Mouse (Mus musculus): Measurements from ENCODE around the gene Ces1f. TPM values are rescaled to one million over a fixed set of nuclear protein-coding genes. Genes with fewer than 3 reads are reported as not detected.

Gene Ces1f
- total RNA-seq (2014; rRNA removed) (not detected in 2 replicates), polyA plus RNA-seq (2015; fragmentation: Nextera tagmentation; extraction: Ambion mirVana) (not detected in 2 replicates)

DNA sequence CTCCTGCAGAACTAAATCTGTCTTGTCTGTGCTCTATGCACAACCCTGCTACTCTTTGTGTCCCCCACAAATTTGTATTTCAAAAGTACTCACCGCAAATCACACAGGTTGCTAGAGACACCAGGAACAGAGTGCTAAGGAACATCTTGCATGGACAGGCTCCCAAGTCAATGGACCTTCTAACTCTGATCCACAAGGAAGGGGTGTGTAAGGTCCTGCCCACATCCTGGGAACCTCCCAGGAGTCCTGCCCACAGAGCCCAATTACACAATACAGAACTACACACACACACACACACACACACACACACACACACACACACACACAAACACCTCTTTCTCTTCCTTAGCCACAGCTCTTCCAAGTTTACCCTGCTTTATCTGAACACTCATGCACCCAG, at the start of gene Ces1f:
TSS of gene Ces1f (minus strand) at position 192 of the 400 bp plus-strand sequence.
- no peak for ATAC-seq
- Histone ChIP-seq H3K4me3 (ENCODE audit: low read depth, low read length) (no peak within 1 kb of the TSS), H3K4me1 (ENCODE audit: insufficient read depth) (no peaks in the 10 kb centered on the region), H3K36me3 (ENCODE audit: insufficient read depth) (no peaks in the 10 kb centered on the region), H3K4me2 (ENCODE audit: low read depth) (no peak within 1 kb of the TSS), H3K27ac (ENCODE audit: low read depth, low read length) (no peak within 1 kb of the TSS), H3K27me3 (ENCODE audit: insufficient read depth, low read length) (no peaks in the 10 kb centered on the region), H3K9ac (no peak within 1 kb of the TSS), H3K9me3 (ENCODE audit: low read length) (no peaks in the 10 kb centered on the region)
- TF ChIP-seq CTCF (IDR thresholded peaks at IDR 0.05; ENCODE audit: low read depth): no peak
- WGBS: 95% methylated on average over 1 of the region's 1 CpGs
- no peak for DNase-seq

DNA sequence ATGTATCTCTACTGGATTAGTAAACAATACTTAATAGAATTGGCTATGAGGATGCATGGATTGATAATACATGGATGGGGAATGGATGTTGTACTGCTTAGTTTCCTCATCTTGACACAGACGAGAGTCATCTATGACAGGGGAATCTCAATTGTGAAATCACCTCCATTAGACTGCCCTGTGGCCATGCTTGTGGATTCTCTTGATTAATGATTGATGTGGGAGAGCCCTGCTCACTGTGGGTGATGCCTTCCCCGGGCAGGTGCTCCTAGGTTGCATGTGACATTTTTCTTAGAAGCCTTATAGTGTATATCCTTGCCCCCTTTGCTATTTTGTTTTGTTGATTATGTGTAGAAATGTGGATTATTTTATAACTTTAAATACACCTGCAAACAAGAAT, 45.6 kb upstream of the Ces1f start:
- ATAC-seq (no peak), DNase-seq (no peak)
- Histone ChIP-seq H3K4me1 (ENCODE audit: insufficient read depth) (no peaks in the 10 kb centered on the region), H3K27ac (ENCODE audit: low read depth, low read length) (no peak overlapping the region), H3K9me3 (ENCODE audit: low read length) (no peaks in the 10 kb centered on the region), H3K4me2 (ENCODE audit: low read depth) (no peak overlapping the region), H3K9ac (no peak overlapping the region), H3K4me3 (ENCODE audit: low read depth, low read length) (no peak overlapping the region), H3K36me3 (ENCODE audit: insufficient read depth) (no peaks in the 10 kb centered on the region), H3K27me3 (ENCODE audit: insufficient read depth, low read length) (no peaks in the 10 kb centered on the region)
- TF ChIP-seq CTCF (IDR thresholded peaks at IDR 0.05; ENCODE audit: low read depth): no peak
- 82% methylated on average over 2 of the region's 2 CpGs for WGBS

DNA sequence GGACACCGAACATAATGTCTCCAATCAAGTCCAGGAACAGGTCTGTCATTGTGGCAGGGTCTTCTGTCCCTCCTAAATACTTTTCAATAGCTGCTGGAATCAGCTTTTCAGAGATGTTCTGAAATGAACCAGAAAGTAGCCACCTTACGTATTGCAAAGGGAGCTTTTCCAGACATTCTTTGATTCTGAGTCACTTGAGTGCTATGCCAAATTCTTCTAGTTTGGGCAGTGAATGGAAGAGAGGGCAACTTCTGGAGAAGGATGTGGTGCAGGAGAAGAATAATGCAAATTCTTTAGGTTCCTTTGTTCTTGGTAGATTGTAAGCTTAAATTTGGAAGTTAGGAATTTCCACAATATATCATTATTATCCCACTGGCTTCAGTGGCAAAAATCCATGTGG, 37.5 kb upstream of the Ces1f start:
- H3K4me1 ChIP-seq (ENCODE audit: insufficient read depth): no peaks in the 10 kb centered on the region
- no peak for TF ChIP-seq CTCF (IDR thresholded peaks at IDR 0.05; ENCODE audit: low read depth)
- H3K4me3 ChIP-seq (ENCODE audit: low read depth, low read length): no peak overlapping the region
- WGBS: 84% methylated on average over 2 of the region's 2 CpGs
- no peaks in the 10 kb centered on the region for H3K36me3 ChIP-seq (ENCODE audit: insufficient read depth)
- H3K27ac ChIP-seq (ENCODE audit: low read depth, low read length): no peak overlapping the region
- H3K9me3 ChIP-seq (ENCODE audit: low read length): no peaks in the 10 kb centered on the region
- ATAC-seq (no peak), DNase-seq (no peak)
- no peaks in the 10 kb centered on the region for H3K27me3 ChIP-seq (ENCODE audit: insufficient read depth, low read length)
- no peak overlapping the region for H3K9ac ChIP-seq
- H3K4me2 ChIP-seq (ENCODE audit: low read depth): no peak overlapping the region

DNA sequence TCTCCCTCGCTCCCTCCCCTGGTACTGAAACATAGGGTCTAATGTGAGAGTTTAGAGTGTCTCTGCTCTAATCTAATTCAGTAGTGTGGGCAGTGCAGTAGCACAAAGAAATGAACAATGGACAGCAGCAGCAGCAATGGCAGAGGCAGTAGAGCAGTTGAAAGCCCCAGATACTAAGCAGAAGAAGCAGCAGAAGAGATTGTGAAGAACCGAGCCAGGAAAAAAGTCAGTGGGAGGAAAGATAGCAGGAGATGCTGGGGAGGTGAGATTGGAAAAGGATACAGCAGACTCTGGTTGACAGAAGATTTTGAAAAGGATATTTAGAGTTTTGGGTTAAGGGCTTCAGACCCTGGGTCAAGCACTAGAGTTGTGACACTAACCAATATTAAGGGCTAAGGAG, 36.0 kb upstream of the Ces1f start:
- Histone ChIP-seq H3K4me3 (ENCODE audit: low read depth, low read length) (no peak overlapping the region), H3K9ac (no peak overlapping the region), H3K4me1 (ENCODE audit: insufficient read depth) (no peaks in the 10 kb centered on the region), H3K9me3 (ENCODE audit: low read length) (no peaks in the 10 kb centered on the region), H3K36me3 (ENCODE audit: insufficient read depth) (no peaks in the 10 kb centered on the region), H3K4me2 (ENCODE audit: low read depth) (no peak overlapping the region), H3K27me3 (ENCODE audit: insufficient read depth, low read length) (no peaks in the 10 kb centered on the region), H3K27ac (ENCODE audit: low read depth, low read length) (no peak overlapping the region)
- DNase-seq (no peak), ATAC-seq (no peak)
- 83% methylated on average over 2 of the region's 2 CpGs for WGBS
- no peak for TF ChIP-seq CTCF (IDR thresholded peaks at IDR 0.05; ENCODE audit: low read depth)

DNA sequence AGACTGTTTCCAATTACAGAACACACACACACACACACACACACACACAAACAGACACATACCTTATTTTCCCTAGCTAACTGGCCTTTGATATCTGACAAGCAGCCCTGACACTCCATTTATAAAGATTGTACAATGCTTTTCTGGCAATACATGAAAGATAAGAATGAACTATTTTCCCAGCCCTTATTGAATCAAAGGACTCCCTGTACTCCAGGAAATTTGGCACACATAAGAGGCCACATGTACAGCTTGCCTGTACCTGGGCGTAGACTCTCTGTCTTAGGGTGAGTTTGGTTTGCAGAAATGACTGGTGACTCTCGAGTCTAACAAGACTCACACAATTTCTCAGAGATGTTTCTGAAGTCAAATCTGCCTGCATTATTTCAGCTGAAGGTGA, 4.3 kb upstream of the Ces1f start:
- no peak for ATAC-seq
- no peak overlapping the region for H3K4me3 ChIP-seq (ENCODE audit: low read depth, low read length)

DNA sequence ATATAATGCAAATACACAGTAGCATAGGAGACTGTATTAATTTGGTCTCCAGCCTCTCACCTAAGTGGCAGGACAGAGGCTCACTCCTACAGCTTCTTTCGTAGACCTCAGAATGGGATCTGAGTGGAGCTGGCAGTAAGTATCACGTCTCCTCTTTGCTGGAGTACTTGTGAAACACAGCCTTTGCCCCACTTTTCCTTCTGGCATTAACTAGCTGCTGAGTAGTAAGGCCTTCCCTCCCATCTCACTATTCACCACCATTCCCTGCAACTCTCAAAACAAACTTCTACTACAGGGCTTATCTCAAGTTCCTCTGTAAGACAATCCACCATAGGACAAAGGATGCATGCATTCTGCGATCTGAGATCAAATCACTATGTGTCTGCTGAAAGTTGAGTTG, 2.8 kb upstream of the Ces1f start:
- H3K9ac ChIP-seq: no peak overlapping the region

More for the DNA sequence above, 4.3 kb upstream of the Ces1f start:
- Histone ChIP-seq H3K27me3 (ENCODE audit: insufficient read depth, low read length) (no peaks in the 10 kb centered on the region), H3K4me1 (ENCODE audit: insufficient read depth) (no peaks in the 10 kb centered on the region), H3K36me3 (ENCODE audit: insufficient read depth) (no peaks in the 10 kb centered on the region), H3K9me3 (ENCODE audit: low read length) (no peaks in the 10 kb centered on the region), H3K4me2 (ENCODE audit: low read depth) (no peak overlapping the region), H3K9ac (no peak overlapping the region), H3K27ac (ENCODE audit: low read depth, low read length) (no peak overlapping the region)
- no peak for TF ChIP-seq CTCF (IDR thresholded peaks at IDR 0.05; ENCODE audit: low read depth)
- DNase-seq: no peak
- 81% methylated on average over 2 of the region's 2 CpGs for WGBS

DNA sequence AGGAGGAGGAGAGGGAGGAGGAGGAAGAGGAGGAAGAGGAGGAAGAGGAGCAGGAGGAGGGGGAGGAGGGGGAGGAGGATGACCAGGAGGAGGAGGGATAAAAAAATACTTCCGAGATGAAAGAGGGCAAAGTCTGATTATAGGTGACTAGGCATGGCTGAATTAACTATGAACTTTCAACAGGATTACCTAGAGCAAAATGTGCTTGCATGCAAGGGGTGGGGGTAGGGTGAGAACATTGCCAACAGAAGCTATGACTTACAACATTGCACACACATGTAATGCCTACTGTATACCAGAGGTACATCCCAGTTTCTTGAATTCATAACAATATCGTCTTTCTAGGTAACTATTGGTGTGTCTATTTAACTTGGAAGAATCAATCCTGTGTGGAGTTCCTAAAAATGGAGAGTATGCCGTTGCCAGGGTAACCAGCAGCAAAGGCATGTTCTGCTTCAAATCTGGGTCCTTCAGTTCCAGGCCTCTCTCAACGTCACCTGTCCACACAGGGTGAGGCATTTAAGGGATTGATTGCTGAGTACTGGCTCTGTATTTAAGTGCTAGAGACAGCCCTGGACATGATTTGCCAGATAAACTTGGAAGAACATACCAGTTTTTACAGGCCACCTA, 1.3 kb downstream of the Ces1f start:
- Histone ChIP-seq H3K27me3 (ENCODE audit: insufficient read depth, low read length) (no peaks in the 10 kb centered on the region), H3K9me3 (ENCODE audit: low read length) (no peaks in the 10 kb centered on the region), H3K4me1 (ENCODE audit: insufficient read depth) (no peaks in the 10 kb centered on the region), H3K4me3 (ENCODE audit: low read depth, low read length) (no peak overlapping the region), H3K9ac (no peak overlapping the region), H3K36me3 (ENCODE audit: insufficient read depth) (no peaks in the 10 kb centered on the region), H3K27ac (ENCODE audit: low read depth, low read length) (no peak overlapping the region), H3K4me2 (ENCODE audit: low read depth) (no peak overlapping the region)
- peak; percentile 11 for DNase-seq
- no peak for ATAC-seq
- 73% methylated on average over 4 of the region's 4 CpGs for WGBS
- no peak for TF ChIP-seq CTCF (IDR thresholded peaks at IDR 0.05; ENCODE audit: low read depth)

More for the DNA sequence above, 2.8 kb upstream of the Ces1f start:
- WGBS: 82% methylated on average over 3 of the region's 3 CpGs
- no peak for TF ChIP-seq CTCF (IDR thresholded peaks at IDR 0.05; ENCODE audit: low read depth)
- Histone ChIP-seq H3K36me3 (ENCODE audit: insufficient read depth) (no peaks in the 10 kb centered on the region), H3K9me3 (ENCODE audit: low read length) (no peaks in the 10 kb centered on the region), H3K4me3 (ENCODE audit: low read depth, low read length) (no peak overlapping the region), H3K27me3 (ENCODE audit: insufficient read depth, low read length) (no peaks in the 10 kb centered on the region), H3K4me2 (ENCODE audit: low read depth) (no peak overlapping the region), H3K27ac (ENCODE audit: low read depth, low read length) (no peak overlapping the region), H3K4me1 (ENCODE audit: insufficient read depth) (no peaks in the 10 kb centered on the region)
- ATAC-seq (no peak), DNase-seq (no peak)

All from forebrain, postnatal 0 days (tissue).